Mouse (Mus musculus) liver, embryonic 14.5 days (tissue): ENCODE measurements around the gene Tmem233.

Source experiments
- CTCF ChIP-seq: IDR thresholded peaks from 2 replicates; pipeline ENCODE4 v1.5.1; 2016; ENCODE audit warnings: antibody characterized with exemption, low read depth, control low read depth
- EP300 ChIP-seq: IDR thresholded peaks from 2 replicates; pipeline ENCODE4 v1.6.1; 2016; ENCODE audit warnings: antibody characterized with exemption, low read depth

DNA sequence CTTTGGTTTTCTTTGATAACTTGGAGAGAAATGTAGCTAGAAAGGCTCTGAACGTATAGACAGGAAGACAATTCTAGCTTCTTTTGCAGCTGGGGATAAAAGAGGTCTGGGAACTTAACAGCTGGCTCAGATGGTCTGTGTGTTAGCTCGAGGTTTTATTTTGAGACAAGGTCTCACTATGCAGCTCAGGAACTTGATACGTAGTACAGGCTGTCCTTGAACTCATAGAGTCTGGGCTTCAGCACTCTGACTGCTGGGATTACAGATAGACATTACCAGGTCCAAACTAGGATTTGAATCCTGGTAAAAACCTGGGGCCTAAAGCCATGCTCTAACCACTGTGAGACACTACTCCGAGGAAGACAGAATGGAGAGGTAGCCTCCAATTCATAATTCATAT lies 36.8 kb downstream of the Tmem233 start:
- no peak for TF ChIP-seq CTCF
- no peak for TF ChIP-seq EP300
